Mouse (Mus musculus) stomach, embryonic 14.5 days (tissue): Measurements from ENCODE around the gene Ten1. TPM values are rescaled to one million over a fixed set of nuclear protein-coding genes. Genes with fewer than 3 reads are reported as not detected.

Source experiments
- ATAC-seq: fragments of 200-750 bp; cut with Nextera tagmentation; 2 replicates; pipeline ENCODE4 v1.8.0; 2017; ENCODE audit warnings: low read depth, moderate TSS enrichment; ENCODE audit not compliant: insufficient number of reproducible peaks, insufficient read depth, low FRiP score
- H3K27ac ChIP-seq: fragments of 300-500 bp; sonication (generic); 2 replicates; pipeline ENCODE4 v1.5.1; 2014; ENCODE audit warnings: mild to moderate bottlenecking, low read length, moderate library complexity, mixed read lengths
- H3K27me3 ChIP-seq: fragments of 300-500 bp; sonication (generic); 2 replicates; pipeline ENCODE4 v1.6.1; 2014; ENCODE audit warnings: low read length, control low read depth, mixed read lengths; ENCODE audit not compliant: control insufficient read depth, insufficient read depth
- H3K36me3 ChIP-seq: fragments of 300-500 bp; sonication (generic); 2 replicates; pipeline ENCODE4 v1.6.1; 2014; ENCODE audit warnings: mild to moderate bottlenecking, control low read depth, low read length, moderate library complexity, mixed read lengths; ENCODE audit not compliant: control insufficient read depth, insufficient read depth
- H3K4me1 ChIP-seq: fragments of 300-500 bp; sonication (generic); 2 replicates; pipeline ENCODE4 v1.6.1; 2014; ENCODE audit warnings: low read length, control low read depth, mixed read lengths; ENCODE audit not compliant: control insufficient read depth, insufficient read depth
- H3K4me2 ChIP-seq: fragments of 300-500 bp; sonication (generic); replicated peaks from 2 replicates; pipeline ENCODE4 v1.6.1; 2014; ENCODE audit warnings: low read depth, low read length, control low read depth
- H3K4me3 ChIP-seq: fragments of 300-500 bp; sonication (generic); 2 replicates; pipeline ENCODE4 v1.5.1; 2014; ENCODE audit warnings: low read depth, low read length, control low read depth
- H3K9ac ChIP-seq: fragments of 300-500 bp; sonication (generic); replicated peaks from 2 replicates; pipeline ENCODE4 v1.6.1; 2014; ENCODE audit warnings: low read depth, mild to moderate bottlenecking, control low read depth, low read length, moderate library complexity, mixed read lengths
- H3K9me3 ChIP-seq: fragments of 300-500 bp; sonication (generic); 2 replicates; pipeline ENCODE4 v1.6.1; 2016; ENCODE audit warnings: low read depth, low read length, control low read depth; ENCODE audit not compliant: control insufficient read depth
- WGBS: fragments of 180-500 bp; shearing (Covaris S2); extraction: QIAGEN DNeasy Blood & Tissue Kit; methylation state at CpG from one replicate; pipeline ENCODE4 v1.1.7; 2014; 5-methylcytosine and 5-hydroxymethylcytosine counted together
- polyA plus RNA-seq: library from polyadenylated mRNA; unstranded; fragments of >200 nt; fragmentation: Nextera tagmentation; extraction: Ambion mirVana; gene quantifications from 2 replicates; pipeline ENCODE4 v1.2.1, GENCODE M21; 2014

The Ten1 gene
- polyA plus RNA-seq, result 80.9 and 81.3 TPM in 2 replicates

GRCm38 (mm10) chr11:116198639-116199531, at the start of gene Ten1, which contains the start of gene Acox1:
Gene Ten1 (plus strand): TSS chr11:116198855.
Gene Acox1 (minus strand): TSS chr11:116199045.
- H3K27me3 ChIP-seq, result no peaks in the 10 kb centered on the region
- under 1% methylated on average over 62 of the region's 62 CpGs for WGBS
- ATAC-seq, result peak; percentile 98
- H3K4me3 ChIP-seq, result peak within 1 kb of the TSS; percentile 77
- H3K9me3 ChIP-seq, result no peaks in the 10 kb centered on the region
- H3K4me1 ChIP-seq, result peaks cover 9% of the 10 kb centered on the region; the same call in 1 of the 2 replicates
- H3K36me3 ChIP-seq, result peaks cover 4% of the 10 kb centered on the region; the same call in 1 of the 2 replicates
- peak within 1 kb of the TSS; percentile 71 for H3K9ac ChIP-seq
- H3K27ac ChIP-seq, result peak within 1 kb of the TSS; percentile 89
- H3K4me2 ChIP-seq, result peak within 1 kb of the TSS; percentile 83

GRCm38 (mm10) chr11:116149341-116149740, 49.3 kb upstream of the Ten1 start:
- Histone ChIP-seq H3K4me1 (no peaks in the 10 kb centered on the region), H3K4me2 (no peak overlapping the region), H3K27me3 (no peaks in the 10 kb centered on the region), H3K4me3 (no peak overlapping the region), H3K9me3 (no peaks in the 10 kb centered on the region), H3K9ac (no peak overlapping the region), H3K36me3 (peaks cover 69% of the 10 kb centered on the region), H3K27ac (no peak overlapping the region)
- WGBS, result 76% methylated on average over 6 of the region's 6 CpGs
- no peak for ATAC-seq

- H3K36me3 ChIP-seq, result peaks cover 71% of the 10 kb centered on the region
- H3K9ac ChIP-seq, result no peak overlapping the region
- no peak overlapping the region for H3K4me2 ChIP-seq
- H3K9me3 ChIP-seq, result no peaks in the 10 kb centered on the region
- no peak overlapping the region for H3K27ac ChIP-seq
- 94% methylated on average over 2 of the region's 2 CpGs for WGBS
- ATAC-seq, result no peak
- no peak overlapping the region for H3K4me3 ChIP-seq
- H3K27me3 ChIP-seq, result no peaks in the 10 kb centered on the region
- no peaks in the 10 kb centered on the region for H3K4me1 ChIP-seq
Observed at GRCm38 (mm10) chr11:116150960-116151359, 47.7 kb upstream of the Ten1 start.

- Histone ChIP-seq H3K4me2 (no peak overlapping the region), H3K36me3 (peaks cover 30% of the 10 kb centered on the region), H3K27ac (peak overlapping the region; percentile 63; the same call in 1 of the 2 replicates), H3K27me3 (no peaks in the 10 kb centered on the region), H3K9ac (no peak overlapping the region), H3K4me3 (no peak overlapping the region), H3K4me1 (no peaks in the 10 kb centered on the region; the same call in 1 of the 2 replicates), H3K9me3 (no peaks in the 10 kb centered on the region)
- ATAC-seq, result peak; percentile 47; the same call in 1 of the 2 replicates
- 40% methylated on average over 12 of the region's 12 CpGs for WGBS
Observed at GRCm38 (mm10) chr11:116161312-116161711, 37.3 kb upstream of the Ten1 start.

GRCm38 (mm10) chr11:116162146-116162545, 36.5 kb upstream of the Ten1 start:
- Histone ChIP-seq H3K27ac (peak overlapping the region; percentile 63; the same call in 1 of the 2 replicates), H3K9ac (no peak overlapping the region), H3K27me3 (no peaks in the 10 kb centered on the region), H3K36me3 (peaks cover 25% of the 10 kb centered on the region; the same call in 1 of the 2 replicates), H3K4me3 (no peak overlapping the region), H3K4me2 (no peak overlapping the region), H3K9me3 (no peaks in the 10 kb centered on the region), H3K4me1 (peaks cover 5% of the 10 kb centered on the region; the same call in 1 of the 2 replicates)
- WGBS, result 64% methylated on average over 10 of the region's 10 CpGs
- no peak for ATAC-seq

GRCm38 (mm10) chr11:116163002-116163401, 35.7 kb upstream of the Ten1 start:
- no peak overlapping the region for H3K4me3 ChIP-seq
- 56% methylated on average over 9 of the region's 9 CpGs for WGBS
- no peak overlapping the region for H3K27ac ChIP-seq
- H3K27me3 ChIP-seq, result no peaks in the 10 kb centered on the region
- no peaks in the 10 kb centered on the region for H3K9me3 ChIP-seq
- peaks cover 22% of the 10 kb centered on the region; the same call in 1 of the 2 replicates for H3K36me3 ChIP-seq
- no peak overlapping the region for H3K9ac ChIP-seq
- no peak for ATAC-seq
- H3K4me1 ChIP-seq, result peaks cover 5% of the 10 kb centered on the region; the same call in 1 of the 2 replicates
- H3K4me2 ChIP-seq, result no peak overlapping the region

- peaks cover 5% of the 10 kb centered on the region; the same call in 1 of the 2 replicates for H3K4me1 ChIP-seq
- ATAC-seq, result no peak
- H3K27ac ChIP-seq, result peak overlapping the region; percentile 94
- WGBS, result 4% methylated on average over 6 of the region's 6 CpGs
- peak overlapping the region; percentile 70 for H3K9ac ChIP-seq
- no peaks in the 10 kb centered on the region for H3K9me3 ChIP-seq
- peak overlapping the region; percentile 71 for H3K4me2 ChIP-seq
- H3K27me3 ChIP-seq, result no peaks in the 10 kb centered on the region
- H3K36me3 ChIP-seq, result peaks cover 11% of the 10 kb centered on the region; the same call in 1 of the 2 replicates
- H3K4me3 ChIP-seq, result peak overlapping the region; percentile 69
Observed at GRCm38 (mm10) chr11:116167232-116167631, 31.4 kb upstream of the Ten1 start.

- peak; percentile 97 for ATAC-seq
- Histone ChIP-seq H3K4me1 (peaks cover 5% of the 10 kb centered on the region; the same call in 1 of the 2 replicates), H3K36me3 (peaks cover 14% of the 10 kb centered on the region; the same call in 1 of the 2 replicates), H3K9me3 (no peaks in the 10 kb centered on the region), H3K9ac (peak within 1 kb of the TSS; percentile 70), H3K4me3 (peak within 1 kb of the TSS; percentile 69), H3K27ac (peak within 1 kb of the TSS; percentile 94), H3K4me2 (peak within 1 kb of the TSS; percentile 71), H3K27me3 (no peaks in the 10 kb centered on the region)
- WGBS, result under 1% methylated on average over 40 of the region's 40 CpGs
Observed at GRCm38 (mm10) chr11:116167884-116168439, 30.7 kb upstream of the Ten1 start, which contains the start of gene Fbf1. Gene Fbf1 (minus strand): TSS chr11:116168166.
